Mouse (Mus musculus): Measurements from ENCODE around the gene Rpl29.

Rpl29 gene

DNA sequence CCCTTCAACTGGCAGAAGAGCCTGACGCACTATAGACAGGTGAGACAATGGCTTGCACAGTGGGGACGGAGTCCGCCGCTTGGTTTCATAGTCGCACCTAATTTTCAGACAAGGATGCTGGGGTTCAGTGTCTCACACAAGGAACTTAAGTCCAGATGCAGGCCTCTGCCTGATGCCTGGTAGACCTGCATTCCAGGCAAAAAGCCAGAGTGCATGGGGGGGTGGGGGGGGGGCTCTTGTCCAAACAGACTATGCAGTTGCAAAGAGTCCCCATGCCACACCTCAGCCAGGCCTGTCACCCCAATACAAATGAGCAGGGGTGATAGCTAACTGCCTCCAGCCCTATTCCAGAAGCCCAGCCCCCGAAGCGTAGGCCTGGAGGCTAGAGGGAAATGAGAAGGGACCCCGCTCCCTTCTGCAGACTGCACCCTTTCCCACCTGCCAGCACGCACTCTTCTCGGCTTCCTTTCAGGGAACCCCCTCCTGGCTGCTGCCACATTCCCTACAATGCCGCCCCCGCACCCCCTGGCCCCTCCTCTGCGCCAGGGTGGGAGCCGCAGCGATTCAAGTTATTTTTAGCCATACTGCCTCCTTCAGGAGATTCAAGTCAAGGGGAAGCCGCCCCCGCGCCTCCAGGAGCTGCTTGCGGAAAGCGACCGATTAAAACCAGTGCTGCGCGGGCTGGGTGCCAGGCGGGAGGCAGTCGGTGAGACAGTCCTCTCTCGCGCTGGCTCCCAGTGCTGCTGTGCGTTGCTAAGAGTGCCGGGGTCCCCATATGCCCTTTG lies 11.2 kb upstream of the Rpl29 start:
- DNase-seq = peak; percentile 96

DNA sequence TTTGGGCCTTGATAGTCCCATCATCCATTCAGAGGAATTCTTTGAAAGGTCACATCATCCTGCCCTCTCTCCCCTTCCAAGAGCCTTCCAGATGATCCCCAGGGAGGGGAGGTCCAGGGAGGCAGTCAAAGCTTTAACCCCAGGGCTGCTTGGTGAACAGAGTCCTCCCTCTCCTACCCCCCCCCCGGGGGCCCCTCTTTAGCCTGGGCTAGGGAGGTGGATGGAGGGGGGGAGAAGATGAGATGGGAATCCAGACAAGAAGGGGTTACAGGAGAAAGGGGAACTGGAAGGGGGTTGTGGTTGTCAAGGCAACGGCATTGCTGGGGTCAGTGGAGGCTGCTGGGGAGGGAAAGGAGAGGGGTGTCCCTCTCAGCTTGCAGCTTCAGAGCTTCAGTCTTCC lies 8.6 kb upstream of the Rpl29 start:
- DNase-seq = no peak

DNA sequence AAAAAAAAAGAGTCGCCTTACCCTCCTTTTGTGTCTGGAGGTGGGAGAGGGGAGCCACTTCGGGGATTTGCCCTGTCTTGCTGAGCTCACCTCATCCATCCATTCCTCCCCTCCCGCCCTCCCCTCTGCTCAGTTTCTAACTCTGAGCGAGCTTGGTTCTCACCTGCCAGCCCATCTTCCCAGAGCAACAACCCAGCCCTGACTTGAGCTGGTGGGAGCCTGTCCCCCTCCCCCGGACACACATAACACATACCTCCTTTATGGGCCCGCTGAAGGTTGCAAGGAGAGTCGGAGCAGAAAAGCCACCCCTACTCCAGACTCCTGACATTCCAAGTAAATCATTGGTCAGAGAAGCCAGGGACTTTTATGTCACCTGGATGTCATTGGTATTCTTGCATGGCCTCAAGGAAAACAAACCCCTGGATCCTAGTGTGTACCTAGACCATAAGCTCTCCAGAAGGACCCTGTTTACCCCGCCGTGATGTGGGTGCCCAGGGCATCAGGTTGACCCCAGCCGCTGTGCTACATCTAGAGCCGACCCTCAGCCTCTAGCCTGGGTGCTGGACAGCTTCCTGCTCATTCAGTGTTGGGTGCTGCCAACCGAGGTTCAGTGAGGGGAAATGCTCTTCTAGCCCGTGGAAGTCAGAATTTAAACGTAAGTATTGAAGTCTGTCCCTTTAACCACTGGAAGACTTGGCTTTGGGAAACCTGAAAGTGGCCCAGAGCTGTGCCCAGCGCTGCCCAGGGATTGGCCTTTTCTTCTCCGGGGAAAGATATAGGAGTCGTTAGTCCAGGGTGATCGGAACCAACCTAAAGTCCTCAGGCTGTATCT lies 8.0 kb upstream of the Rpl29 start:
- DNase-seq = no peak

DNA sequence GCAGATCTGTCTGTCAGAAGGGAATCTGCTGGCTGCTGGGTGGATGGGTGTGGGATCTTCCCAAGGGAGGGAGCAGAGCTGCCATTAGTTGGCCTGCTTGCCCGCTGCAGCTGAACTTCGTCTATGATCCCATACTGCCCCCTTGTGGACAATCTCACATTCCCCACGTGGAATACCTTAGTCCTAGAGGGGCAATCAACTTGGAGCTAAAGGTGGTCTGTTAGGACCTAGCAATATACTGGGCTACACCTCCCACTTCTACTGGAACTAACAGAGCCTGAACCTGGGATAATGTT lies 7.4 kb upstream of the Rpl29 start:
- peak; percentile 83 for DNase-seq

DNA sequence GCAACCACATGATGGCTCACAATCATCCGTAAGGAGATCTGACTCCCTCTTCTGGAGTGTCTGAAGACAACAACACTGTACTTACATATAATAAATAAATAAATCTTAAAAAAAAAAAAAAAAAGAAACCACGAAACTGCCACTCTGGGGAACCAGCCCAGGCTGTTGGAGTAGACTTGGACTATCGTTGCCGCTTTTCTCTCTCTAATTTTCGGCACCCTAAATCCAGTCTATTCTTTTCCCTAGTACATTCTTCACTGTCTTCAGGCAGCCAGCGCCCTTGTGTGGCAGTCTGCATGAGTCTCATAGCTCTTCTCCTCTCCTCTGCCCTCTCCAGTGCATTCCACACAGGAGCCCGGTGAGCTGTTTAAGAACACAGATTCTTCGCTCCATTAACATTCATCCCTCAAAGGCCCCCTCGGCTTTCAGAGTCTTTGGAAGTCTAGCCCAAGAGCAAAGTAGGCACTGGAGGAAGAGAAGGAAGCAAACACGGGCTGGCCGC lies 484 bp upstream of the Rpl29 start:
- DNase-seq = peak; percentile 40

DNA sequence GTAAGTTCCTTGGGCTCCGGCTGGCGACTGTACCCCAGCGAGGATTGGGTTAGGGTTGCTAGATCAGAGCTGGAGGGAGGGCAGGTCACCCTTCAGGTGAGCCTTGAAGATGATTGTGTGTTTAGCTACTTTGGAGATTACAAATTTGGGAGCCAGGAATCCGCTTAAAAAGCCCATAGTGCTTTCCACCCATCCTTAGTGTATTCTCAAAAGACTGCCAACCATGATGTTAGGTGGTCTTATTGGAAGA lies 686 bp downstream of the Rpl29 start:
- DNase-seq = no peak

DNA sequence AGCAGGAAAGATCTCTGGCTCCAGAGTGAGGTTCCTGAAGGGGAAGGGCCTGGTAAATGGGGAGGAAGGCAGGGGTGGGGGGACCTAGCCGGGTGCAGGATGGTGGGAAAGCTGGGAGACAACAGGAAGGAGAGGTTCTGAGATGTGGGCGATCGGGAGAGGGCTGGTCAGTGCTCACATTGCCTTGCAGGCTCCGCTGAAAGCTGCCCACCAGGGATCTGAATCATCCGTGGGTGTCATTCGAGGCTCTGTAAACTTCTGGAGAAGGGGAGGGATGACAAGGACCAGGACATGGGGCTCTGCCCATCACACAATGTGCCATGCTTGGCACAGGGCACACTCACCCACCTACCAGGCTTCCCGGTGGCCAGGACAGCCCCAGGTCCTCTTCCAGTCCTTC lies 4.1 kb downstream of the Rpl29 start:
- DNase-seq = no peak

DNA sequence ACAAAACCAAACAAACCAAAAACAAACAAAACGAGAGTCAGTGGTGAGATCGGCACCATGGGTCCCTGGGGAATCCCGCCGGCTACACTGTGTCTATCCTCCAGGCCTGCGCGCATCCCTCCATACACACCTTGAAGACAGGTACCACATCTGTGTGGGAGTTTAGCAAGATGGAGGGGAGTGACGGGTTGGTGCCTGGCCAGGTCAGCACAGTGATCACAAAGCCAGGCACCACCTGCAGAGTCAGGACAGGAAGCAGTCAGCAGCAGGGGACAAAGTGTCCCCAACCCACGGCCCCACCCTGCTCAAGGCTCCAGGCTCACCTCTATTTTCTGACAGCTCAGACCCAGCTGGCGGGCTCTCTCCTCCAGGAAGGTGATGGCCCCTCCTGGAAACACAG lies 7.3 kb downstream of the Rpl29 start:
- DNase-seq = no peak

DNA sequence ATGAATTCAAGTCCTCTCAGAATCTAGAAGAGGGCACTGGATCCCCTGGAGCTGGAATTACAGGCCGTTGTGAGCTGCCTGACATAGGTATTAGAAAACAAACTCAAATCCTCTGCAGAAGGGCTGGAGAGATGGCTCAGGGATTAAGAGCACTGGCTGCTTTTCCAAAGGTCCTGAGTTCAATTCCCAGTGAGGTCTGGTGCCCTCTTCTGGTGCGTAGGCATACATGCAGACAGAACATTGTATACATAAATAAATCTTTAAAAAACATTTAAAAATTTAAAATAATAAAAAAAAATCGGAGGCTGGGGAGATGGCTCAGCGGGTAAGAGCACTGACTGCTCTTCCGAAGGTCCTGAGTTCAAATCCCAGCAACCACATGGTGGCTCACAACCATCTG lies 13.4 kb downstream of the Rpl29 start:
- DNase-seq = no peak

DNA sequence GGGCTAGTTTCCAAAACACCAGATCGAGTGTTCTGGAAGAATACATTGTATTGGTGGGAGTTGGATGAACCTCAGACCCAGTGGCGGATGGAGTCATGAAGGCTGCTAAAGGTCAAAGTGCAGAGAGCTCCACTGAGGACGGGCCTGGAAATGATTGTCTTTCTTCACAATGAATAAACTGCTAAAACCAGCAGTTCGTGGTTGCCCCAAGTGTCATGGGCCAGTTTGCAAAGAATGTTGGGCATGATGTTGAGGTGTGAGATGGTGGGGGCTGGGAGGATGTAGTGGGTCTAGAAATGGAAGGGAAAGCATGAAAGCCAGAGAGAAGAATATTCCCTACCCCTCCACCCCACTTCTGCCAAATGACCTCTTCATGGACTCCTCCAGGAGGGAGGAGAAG lies 15.6 kb downstream of the Rpl29 start:
- no peak for DNase-seq

DNA sequence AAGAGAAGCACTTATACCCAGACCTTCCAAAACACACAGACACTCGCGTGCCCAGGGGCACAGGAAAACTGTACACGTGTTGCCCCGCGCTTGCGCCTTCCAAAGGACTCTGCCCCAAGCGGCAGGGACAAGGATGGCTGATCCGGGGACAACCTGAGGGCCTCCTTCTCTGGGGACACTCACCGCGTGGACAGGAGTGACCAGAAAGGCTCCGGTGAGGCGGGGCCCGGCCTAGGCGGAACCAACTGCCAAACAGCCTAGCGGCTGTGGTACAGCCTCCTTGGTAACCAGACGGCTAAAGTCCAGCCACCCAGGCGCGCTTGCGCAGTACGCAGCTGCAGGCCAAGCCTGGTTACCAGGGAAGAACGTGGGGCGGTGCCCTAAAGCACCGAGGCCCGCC lies 18.1 kb downstream of the Rpl29 start, which contains the start of the genes Abhd14b and Abhd14a:
Gene Abhd14b (plus strand): TSS at position 112 of the 400 bp plus-strand sequence.
Gene Abhd14a (minus strand): TSS at position 331 of the 400 bp plus-strand sequence.
- peak; percentile 88 for DNase-seq

DNA sequence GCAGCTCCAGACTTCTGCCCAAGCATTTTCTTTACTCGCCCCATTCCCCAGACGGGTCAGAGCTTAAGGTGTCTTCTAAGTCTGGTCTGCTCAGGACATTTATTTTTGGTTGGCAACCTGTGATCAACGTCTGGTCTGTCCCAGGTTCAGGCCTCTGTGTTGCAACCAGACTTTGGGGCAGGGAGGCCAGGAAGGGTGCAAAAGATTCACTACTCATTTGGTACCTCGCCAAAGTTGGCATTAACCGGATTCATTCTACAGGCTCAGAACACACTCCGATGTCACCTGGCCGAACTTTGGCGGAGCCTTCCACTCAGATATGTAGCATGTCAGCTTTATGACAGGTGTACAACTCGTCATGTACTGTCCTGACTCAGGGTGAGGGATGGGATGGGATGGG lies 18.7 kb downstream of the Rpl29 start:
- no peak for DNase-seq

DNA sequence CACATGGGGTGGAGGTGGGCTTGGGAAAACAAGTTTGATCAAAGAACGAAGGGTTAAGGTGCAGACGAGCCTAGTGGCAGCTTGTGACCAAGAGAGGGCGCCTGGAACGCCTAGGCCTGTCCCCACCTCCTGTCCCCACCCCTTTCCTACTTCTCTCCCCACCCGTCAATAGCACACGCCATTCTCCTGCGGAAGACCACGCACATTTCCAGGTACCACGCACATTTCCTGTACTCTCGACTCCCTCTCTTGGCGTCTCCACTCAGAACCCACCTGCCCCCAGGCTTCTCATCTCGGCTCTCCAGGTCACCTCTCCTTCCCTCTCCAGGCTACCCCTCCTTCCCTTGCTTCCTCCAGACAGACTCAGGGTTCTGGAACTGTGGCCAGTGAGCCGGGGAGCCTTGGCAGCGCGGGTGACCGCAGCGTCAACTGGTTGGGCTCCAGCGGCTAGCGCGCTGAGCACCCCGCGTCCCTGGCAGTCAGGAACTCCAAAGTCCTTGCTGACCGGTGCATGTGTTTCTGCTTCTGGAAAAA lies 19.3 kb downstream of the Rpl29 start:
- peak; percentile 65 for DNase-seq

DNA sequence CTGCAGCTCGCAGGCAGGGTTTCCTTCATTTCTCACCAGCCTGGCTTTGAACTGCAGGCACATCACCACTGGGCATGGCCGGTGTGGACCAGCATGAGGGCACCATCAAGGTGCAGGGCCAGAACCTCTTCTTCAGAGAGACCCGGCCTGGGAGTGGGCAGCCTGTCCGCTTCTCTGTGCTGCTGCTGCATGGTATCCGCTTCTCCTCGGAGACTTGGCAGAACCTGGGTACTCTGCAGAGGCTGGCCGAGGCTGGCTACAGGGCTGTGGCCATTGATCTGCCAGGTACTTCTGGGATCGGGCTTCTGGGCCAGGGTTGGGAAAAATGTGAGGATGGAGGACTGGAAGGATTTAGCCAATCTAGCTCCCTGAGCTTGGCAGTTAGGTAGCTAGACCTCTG lies 20.7 kb downstream of the Rpl29 start:
- no peak for DNase-seq

DNA sequence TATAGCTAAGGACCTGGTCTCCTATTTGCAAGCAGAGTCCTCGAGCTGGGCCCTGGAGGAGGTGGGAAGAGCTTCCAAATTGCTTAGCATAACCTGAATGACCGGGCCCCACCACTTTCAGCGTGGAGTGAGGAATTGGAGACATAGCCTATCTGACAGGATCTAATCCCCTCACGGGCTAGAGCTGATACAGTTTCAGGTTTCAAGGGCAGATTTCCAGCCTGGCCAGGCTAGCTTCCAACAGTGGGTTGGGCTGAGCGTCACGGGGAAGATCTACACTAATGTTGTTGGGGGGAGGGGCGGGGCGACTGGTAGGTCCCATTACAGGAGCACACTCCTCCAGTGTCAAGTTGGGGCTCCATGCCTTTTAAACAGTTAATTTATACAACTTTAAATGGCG lies 21.4 kb downstream of the Rpl29 start:
- no peak for DNase-seq

DNA sequence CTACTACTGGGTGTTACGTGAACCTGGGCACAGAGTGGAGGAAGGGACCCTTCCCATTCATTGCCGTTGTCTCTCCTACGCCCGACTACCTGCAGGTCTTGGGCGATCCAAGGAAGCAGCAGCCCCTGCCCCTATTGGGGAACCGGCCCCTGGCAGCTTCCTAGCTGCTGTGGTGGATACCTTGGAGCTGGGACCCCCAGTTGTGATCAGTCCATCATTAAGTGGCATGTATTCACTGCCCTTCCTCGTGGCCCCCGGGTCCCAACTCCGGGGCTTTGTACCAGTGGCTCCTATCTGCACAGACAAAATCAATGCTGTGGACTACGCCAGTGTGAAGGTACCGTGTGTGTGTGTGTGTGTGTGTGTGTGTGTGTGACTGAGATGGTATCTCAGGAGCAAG lies 22.0 kb downstream of the Rpl29 start:
- no peak for DNase-seq

DNA sequence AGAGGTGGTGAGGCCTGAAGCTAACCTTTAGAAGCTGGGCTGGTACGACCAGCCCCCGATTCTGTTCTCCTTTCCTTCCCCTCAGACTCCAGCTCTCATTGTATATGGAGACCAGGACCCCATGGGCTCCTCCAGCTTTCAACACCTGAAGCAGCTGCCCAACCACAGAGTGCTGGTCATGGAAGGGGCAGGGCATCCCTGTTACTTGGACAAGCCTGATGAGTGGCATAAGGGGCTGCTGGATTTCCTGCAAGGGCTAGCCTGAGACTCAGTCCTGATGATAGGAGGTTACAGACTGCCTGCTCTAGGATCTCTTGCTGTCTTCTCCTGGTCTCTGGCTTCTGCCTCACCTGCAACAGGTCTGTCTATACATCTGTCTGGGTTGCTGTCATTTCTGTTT lies 22.6 kb downstream of the Rpl29 start:
- no peak for DNase-seq

DNA sequence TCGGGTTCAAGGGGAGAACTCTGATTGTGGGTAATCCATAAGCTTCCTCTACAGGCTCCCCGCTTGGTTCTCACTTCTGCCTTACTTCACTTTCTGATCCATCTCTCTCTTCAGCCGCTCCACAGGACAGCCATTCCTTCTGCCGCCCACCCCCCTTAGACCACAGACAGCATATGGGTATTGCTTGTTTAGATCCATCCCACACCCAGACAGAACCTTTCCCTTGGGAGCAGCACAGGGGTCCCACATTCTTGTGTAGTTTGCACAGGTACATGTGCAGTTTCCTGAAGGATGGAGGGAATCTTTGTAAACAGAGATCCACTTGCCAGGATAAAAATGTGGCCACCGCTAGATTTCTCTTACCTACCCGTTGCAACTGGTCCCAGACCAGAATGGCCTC lies 23.1 kb downstream of the Rpl29 start:
- DNase-seq = no peak

DNA sequence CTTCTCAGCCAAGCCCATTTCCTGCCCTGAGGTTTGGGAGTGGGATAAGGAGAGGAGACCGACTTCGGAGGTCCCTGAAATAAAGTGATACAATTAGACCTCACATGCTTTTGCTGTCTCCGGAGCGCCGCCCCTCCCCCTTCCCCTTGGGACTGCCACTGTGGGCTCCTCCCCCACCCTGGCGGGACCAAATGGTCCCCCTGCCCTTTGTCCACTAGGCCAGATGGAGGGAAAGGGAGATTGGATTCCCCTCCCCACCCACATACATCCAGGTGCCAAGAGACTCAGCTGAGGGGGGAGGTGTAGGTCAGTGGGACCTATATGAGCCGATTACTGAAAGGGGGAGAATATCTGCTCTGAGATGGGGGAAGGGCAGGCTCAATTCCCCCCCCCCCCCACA lies 23.6 kb downstream of the Rpl29 start:
- DNase-seq = peak; percentile 70

DNA sequence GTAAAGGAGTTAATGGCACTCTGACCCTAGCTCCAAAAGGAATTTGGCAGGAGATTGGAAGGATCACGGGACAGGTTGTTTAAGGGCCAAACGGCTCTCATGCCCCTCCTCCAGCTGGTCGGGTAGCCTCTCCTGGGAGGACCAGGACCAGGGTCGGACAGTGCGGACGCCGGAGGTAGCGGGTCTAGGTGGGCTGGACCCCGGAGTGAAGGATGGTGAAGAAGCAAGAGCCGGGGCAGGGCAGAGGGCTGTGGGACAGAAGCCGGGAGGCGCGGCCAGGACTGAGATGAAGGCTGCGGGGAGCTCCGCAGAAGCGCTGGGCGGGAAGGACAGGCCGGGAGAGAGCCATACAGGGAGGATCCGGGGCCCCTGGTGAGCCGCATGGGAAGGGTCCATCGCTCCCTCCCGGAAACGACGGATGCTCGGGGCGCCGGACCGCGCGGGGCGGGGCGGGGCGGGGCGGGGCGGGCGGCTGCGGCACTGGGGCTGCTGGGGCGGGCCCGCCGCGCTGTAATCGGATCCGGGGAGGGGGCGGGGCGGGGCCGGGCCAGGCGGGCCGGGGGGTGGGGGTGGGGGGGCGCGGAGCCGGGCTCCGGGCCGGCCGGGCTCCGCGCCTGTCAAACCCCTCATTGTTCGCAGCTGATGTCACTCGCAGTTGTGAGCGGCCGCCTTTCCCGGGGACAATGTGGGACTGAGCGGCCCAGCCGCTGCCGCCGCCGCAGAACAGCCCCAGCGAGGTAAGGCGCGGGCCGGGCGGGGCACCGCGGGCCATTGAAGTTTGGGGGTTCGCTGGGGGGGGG lies 24.2 kb downstream of the Rpl29 start, which contains the start of gene Pcbp4:
Gene Pcbp4 (plus strand): TSS at position 21 of the 800 bp plus-strand sequence.
- DNase-seq = peak; percentile 68

DNA sequence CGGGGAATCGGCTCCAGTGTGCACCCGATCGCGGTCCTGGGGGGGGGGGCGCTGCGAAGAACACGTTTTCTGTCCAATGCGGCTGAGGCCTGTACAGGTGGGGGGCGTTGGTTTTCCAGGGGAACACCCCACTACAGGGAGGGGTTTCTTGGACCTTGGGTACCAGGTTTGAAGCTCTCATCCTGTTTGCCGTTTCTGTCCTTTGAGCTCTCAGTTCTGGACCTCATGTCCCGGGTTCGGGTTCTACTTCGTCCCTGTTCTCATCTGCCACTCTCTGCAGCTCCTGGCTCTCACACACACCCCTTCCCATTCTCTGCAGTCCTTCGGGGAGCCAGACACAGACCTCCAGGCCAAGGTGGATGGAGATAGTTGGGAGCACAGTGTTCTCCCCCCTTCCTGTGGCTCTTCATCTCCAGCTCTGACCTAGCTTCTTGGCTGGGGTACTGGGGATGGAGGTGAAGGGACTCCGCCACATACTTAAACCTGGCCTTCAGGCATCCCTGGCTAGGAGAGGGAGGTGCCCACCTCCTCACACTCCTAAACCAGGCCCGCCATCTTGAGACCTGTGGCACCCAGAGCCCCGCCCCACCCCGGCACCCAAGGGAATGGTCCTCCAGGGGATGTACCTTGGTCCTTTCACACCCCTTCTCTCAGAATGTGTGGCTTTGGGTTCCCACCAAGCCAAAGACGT lies 25.0 kb downstream of the Rpl29 start:
- no peak for DNase-seq

DNA sequence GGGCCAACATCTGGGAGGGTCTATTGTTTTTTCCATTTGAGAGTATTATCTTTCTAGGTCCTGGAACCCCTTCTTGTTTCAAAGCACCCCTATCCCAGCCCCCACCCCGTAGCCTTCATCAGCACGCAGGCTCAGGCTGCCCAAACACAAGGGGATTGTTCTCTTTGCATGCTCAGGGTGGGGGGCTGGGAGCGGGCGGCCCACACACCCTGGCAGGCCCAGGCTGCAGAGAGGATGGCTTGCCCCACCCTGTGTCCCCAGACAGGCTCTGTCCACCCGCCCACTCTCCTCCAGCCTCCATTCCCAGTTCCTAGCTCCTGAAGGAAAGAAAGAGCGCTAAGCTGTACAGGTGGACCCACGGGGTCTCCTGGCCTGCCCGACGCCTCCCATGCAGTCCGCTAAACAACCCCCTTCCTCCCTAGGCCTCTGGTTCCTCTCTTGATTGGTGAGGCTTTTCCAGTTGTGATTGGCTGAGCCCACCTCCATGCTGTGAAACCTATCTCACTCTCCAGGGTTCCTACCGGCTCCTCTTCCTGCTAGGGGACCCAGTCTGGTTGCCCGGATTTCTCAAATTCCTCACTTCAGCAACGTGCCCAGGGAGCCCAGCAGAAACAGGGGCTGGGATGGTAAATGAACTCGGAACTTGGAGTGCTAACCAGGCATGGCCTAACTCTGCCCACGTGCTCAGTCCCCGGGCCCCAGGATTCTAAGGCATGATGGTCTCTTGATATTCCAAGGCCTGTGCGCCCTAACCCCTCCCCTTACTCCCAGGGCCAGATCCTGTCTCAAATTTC lies 25.8 kb downstream of the Rpl29 start:
- no peak for DNase-seq
